Mouse (Mus musculus): Measurements from ENCODE around the gene Guca2b. TPM values are rescaled to one million over a fixed set of nuclear protein-coding genes. Genes with fewer than 3 reads are reported as not detected.

The Guca2b gene
- polyA plus RNA-seq (2015; fragmentation: Nextera tagmentation; extraction: Ambion mirVana): not detected in 2 replicates

DNA sequence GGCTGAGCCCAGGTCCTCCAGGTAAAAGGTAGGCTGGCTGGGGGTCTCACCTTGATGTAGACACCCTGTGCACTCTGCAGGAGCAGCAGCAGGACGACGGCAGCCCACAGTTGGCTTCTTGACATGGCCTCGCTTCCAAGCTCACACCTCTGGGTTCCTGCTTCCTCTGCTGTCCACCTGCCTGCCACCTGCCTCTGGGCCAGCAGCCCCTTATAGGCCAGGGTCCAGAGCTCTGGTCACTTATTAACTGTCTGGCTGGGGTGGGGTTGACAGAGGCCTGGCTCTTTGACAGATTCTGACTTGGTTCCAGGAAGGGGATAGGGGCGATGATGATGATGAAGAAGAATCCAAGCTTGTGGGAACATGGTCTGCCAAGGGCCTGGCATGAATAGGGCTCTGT lies at the start of gene Guca2b:
Guca2b (minus strand) TSS at position 224 of the 400 bp plus-strand sequence.

DNA sequence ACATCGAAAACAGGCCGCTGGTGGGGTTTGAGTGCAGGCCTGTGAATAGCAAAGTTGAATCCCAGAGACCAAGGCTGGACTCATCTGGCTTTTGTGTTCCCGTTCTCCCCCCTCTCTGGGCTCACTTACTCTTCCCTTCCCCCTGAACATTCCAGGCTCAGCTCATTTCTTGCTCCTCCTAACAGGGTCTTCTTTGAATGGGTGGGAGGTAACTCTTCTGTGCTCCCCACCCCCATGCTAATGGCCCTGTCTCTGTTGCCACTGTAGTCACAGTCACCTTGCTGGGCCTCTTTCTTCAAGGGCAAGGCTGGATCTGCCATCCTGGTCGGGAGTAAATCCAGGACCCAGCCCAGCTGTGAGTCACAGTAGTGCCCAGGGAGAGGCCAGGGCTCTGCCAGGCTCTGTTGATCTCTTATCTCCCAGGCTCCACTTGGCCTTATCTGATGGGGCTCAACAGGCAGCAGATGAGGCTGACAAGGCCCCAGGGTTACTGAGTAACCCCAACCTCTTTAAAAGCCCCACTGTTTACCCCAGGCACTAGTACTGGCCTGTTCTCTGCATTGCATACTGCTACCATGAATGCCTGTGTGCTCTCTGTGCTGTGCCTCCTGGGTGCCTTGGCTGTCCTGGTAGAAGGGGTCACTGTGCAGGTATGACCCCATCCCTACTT lies 21.4 kb downstream of the Guca2b start, which contains the start of gene Guca2a:
Guca2a (plus strand) TSS at position 529 of the 670 bp plus-strand sequence.

Other genes with a start within 250 kb of the Guca2b start
- gene Ccdc30, start 243.4 kb downstream of the Guca2b start, polyA plus RNA-seq (2015; fragmentation: Nextera tagmentation; extraction: Ambion mirVana): 21.9 and 24.6 TPM in 2 replicates
- gene Ppcs, start 236.5 kb downstream of the Guca2b start, polyA plus RNA-seq (2015; fragmentation: Nextera tagmentation; extraction: Ambion mirVana): 28.1 and 34.0 TPM in 2 replicates
- gene Zmynd12, start 236.1 kb downstream of the Guca2b start, polyA plus RNA-seq (2015; fragmentation: Nextera tagmentation; extraction: Ambion mirVana): 0.40 and 0.64 TPM in 2 replicates
- gene Rimkla, start 166.3 kb downstream of the Guca2b start, polyA plus RNA-seq (2015; fragmentation: Nextera tagmentation; extraction: Ambion mirVana): 24.0 and 28.1 TPM in 2 replicates
- gene Foxj3, start 122.0 kb downstream of the Guca2b start, polyA plus RNA-seq (2015; fragmentation: Nextera tagmentation; extraction: Ambion mirVana): 19.8 and 20.1 TPM in 2 replicates
- gene Frg2f1, start 119.4 kb downstream of the Guca2b start, polyA plus RNA-seq (2015; fragmentation: Nextera tagmentation; extraction: Ambion mirVana): 13.7 and 14.6 TPM in 2 replicates
- gene Guca2a, start 21.2 kb downstream of the Guca2b start, polyA plus RNA-seq (2015; fragmentation: Nextera tagmentation; extraction: Ambion mirVana): not detected in 2 replicates
- 17.0 and 19.9 TPM in 2 replicates for gene Hivep3, start 74.8 kb upstream of the Guca2b start, polyA plus RNA-seq (2015; fragmentation: Nextera tagmentation; extraction: Ambion mirVana)

Data from neural tube, postnatal 0 days (tissue).